Mouse (Mus musculus) urinary bladder, postnatal 36 days (tissue): ENCODE measurements around the gene Crtc3.

Source experiments
- DNase-seq, 2 experiments: peaks; one replicate each; pipeline ENCODE4 v3.0.0; 2022; ENCODE audit warnings: low spot score in 2 of 2, mixed read lengths in 1 of 2

The Crtc3 gene

DNA sequence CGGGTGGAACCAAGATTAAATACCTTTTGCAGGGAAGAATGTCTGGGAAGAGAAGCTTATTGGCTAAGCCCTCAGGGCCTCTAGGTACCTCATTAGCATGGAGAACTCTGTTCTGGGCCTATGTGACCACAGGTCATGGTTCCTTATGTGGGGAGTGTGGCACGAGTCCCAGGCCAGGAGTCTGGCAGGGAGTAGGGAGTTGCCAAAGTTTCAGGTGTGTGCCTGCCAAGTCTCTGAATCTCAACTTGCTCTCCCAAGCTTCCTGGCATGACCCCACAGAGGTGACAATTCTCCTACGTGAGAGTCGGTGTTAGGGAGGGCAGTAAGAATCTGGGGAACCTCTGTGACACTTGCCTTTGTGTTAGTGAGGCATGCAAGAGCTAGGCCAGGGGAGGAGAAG, 131.5 kb downstream of the Crtc3 start:
- no peak for DNase-seq

DNA sequence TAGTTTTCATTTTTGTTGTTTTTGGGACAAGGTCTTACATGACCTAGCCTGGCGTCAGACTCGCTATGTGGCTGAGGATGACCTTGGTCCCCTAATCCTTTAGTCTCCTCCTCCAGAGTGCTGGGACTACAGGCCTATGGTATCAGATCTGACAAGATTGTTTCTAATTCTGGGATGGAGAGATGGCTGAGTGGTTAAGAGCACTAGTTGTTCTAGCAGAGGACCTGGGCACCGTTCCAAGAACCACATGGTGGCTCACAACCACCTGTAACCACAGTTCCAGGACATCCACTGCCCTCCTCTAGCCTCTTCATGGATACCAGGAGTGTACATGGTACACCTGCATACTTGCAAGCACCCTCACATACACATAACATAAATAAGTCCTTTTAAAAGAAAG, 132.5 kb downstream of the Crtc3 start:
- no peak for DNase-seq

DNA sequence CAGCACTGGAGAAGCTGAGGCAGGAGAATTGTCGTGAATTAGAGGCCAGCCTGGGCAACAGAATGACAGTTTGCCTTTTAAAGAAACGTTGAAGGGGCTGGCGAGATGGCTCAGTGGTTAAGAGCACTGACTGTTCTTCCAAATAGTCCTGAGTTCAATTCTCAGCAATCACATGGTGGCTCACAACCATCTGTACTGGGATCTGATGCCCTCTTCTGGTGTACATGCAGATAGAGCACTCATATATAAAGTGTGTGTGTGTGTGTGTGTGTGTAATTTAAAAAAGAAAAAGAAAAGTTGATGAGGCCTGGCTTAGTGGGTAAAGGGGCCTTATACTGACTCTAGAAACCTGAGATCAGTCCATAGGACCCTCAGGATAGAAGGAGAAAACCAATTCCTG, 133.5 kb downstream of the Crtc3 start:
- no peak for DNase-seq

GRCm38 (mm10) chr7:80554180-80555021, 134.3 kb downstream of the Crtc3 start:
- no peak for DNase-seq

DNA sequence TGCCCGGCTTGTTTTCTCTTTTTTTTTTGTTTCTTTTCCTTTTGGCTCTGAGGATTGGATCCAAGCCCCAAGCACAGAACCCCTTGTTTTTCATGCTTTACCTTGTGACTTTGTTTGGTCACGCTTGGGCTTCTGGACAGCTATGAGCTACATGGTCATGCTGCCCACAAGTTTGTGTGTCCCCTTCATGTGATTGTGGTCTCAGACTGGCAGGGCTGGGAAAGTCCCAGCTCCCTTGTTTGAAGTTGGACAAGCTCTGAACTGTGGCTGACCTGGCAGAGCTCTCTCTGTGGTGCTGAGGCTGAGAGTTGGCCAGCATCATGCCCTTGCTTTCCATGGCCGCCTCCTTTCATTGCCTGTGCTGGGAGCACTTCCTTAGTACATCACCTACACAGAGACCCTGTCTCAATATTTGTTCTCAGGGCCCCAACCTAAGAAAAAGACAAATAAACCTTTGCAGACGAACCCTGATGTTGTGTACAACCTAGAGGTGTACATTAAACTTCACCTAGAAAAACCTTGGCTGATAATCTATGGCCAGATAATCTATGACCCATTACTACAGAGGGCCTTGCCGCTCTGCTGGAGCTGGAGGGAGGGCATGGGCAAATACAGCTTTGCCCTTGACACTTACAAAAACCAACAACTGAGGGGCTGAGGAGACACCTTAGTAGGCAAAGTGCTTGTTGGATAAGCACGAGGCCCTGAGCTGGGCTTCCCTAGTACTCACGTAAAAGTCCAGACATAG, 140.0 kb downstream of the Crtc3 start:
- no peak for DNase-seq

DNA sequence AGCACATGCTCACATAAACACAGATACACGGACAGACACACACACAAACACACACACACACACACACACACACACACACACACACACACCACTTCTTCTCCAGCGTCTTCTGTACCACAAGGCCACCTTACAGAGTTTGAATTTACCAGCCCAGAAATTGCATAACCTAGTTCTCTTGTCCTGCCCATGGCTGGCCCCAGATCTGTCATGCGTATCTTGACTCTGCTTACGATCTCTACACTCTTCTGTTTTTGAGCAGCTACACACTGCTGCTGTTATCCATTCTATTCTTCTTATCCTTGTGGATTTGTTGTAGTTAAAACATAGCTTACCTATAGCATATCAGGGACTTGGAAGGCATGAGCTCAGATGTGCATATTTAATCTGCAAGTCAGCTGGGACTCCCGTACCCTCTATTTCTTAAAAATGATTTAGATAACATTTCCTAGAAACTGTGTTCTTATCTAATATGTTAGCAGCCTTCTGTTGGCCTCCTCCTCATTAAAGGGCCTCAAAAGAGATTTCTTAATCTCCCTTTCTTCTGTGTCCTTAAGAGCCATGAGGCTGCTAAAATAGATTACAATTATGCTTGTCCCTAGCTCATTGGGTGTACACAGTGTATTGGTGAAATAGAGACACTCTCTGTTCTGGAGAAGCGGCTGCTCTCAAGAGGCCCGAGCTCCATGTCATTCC, 146.4 kb downstream of the Crtc3 start:
- no peak for DNase-seq

GRCm38 (mm10) chr7:80539581-80539980, 149.1 kb downstream of the Crtc3 start:
- DNase-seq, result no peak
